Mouse (Mus musculus): ENCODE measurements around the gene Chmp2a. TPM values are rescaled to one million over a fixed set of nuclear protein-coding genes. Genes with fewer than 3 reads are reported as not detected.

Gene Chmp2a
- total and polyA plus RNA-seq, 3 experiments, result 100 to 180 TPM; not detected in 1

GRCm38 (mm10) chr7:13059536-13059935 lies 24.9 kb upstream of the Chmp2a start:
- no peak for TF ChIP-seq TCF12 (IDR thresholded peaks at IDR 0.05; ENCODE audit: low read depth, low read length)
- no peak for TF ChIP-seq GATA1 (IDR thresholded peaks at IDR 0.05; ENCODE audit: low read depth, low read length)
- no peak for TF ChIP-seq ZKSCAN1 (IDR thresholded peaks at IDR 0.05; ENCODE audit: low read depth, low read length)
- TF ChIP-seq MAZ (IDR thresholded peaks at IDR 0.05; ENCODE audit: low read depth, low read length), result no peak
- no peak for TF ChIP-seq JUND (IDR thresholded peaks at IDR 0.05; ENCODE audit: low read depth, low read length)
- no peak for TF ChIP-seq RCOR1 (IDR thresholded peaks at IDR 0.05; ENCODE audit: low read depth, low read length)
- no peak for TF ChIP-seq CTCF (IDR thresholded peaks at IDR 0.05 in 2 of 3, conservative IDR thresholded peaks at IDR 0.05 in 1 of 3; ENCODE audit: control insufficient read depth in 1 of 3, insufficient read depth in 1 of 3, low read depth in 2 of 3, low read length in 3 of 3, poor library complexity in 1 of 3, severe bottlenecking in 1 of 3)
- TF ChIP-seq MYC (IDR thresholded peaks at IDR 0.05; ENCODE audit: low read depth, low read length), result no peak
- no peak for TF ChIP-seq SIN3A (IDR thresholded peaks at IDR 0.05; ENCODE audit: low read length)
- Histone ChIP-seq H3K4me1 (ENCODE audit: control insufficient read depth in 1 of 2, insufficient read depth in 2 of 2, low read length in 2 of 2) (peaks cover 0 to 3% of the 10 kb centered on the region in 2 experiments; a peak in 2 of 4 replicates), H3K27me3 (ENCODE audit: control insufficient read depth in 1 of 2, insufficient read depth in 2 of 2, low read length in 2 of 2) (no peaks in the 10 kb centered on the region), H3K4me3 (ENCODE audit: control insufficient read depth in 1 of 2, insufficient read depth in 1 of 2, low read depth in 2 of 2, low read length in 2 of 2) (no peak overlapping the region), H3K27ac (ENCODE audit: control insufficient read depth, low read depth, low read length) (no peak overlapping the region), H3K9ac (ENCODE audit: control insufficient read depth, low read depth, low read length, poor library complexity, severe bottlenecking) (no peak overlapping the region), H3K9me3 (replicated peaks; ENCODE audit: insufficient read depth, low read length) (no peaks in the 10 kb centered on the region), H3K36me3 (ENCODE audit: control insufficient read depth in 1 of 2, insufficient read depth in 2 of 2, low read length in 2 of 2) (peaks cover 0 to 4% of the 10 kb centered on the region in 2 experiments; a peak in 1 of 4 replicates), H3K79me2 (ENCODE audit: control insufficient read depth, insufficient read depth, low read length, poor library complexity) (no peaks in the 10 kb centered on the region)
- no peak for DNase-seq (ENCODE audit: low read depth, low spot score)

GRCm38 (mm10) chr7:13056913-13057700 lies 22.5 kb upstream of the Chmp2a start:
- no peak overlapping the region for H3K9ac ChIP-seq (ENCODE audit: control insufficient read depth, low read depth, low read length, poor library complexity, severe bottlenecking)
- peaks cover 4 to 7% of the 10 kb centered on the region in 2 experiments; a peak in 3 of 4 replicates for H3K4me1 ChIP-seq (ENCODE audit: control insufficient read depth in 1 of 2, insufficient read depth in 2 of 2, low read length in 2 of 2)
- H3K9me3 ChIP-seq (replicated peaks; ENCODE audit: insufficient read depth, low read length), result no peaks in the 10 kb centered on the region
- no peak overlapping the region for H3K27ac ChIP-seq (ENCODE audit: control insufficient read depth, low read depth, low read length)
- no peaks in the 10 kb centered on the region; the same call in 1 of the 2 replicates for H3K79me2 ChIP-seq (ENCODE audit: control insufficient read depth, insufficient read depth, low read length, poor library complexity)
- H3K4me3 ChIP-seq (ENCODE audit: control insufficient read depth in 1 of 2, insufficient read depth in 1 of 2, low read depth in 2 of 2, low read length in 2 of 2), result no peak overlapping the region
- no peak for DNase-seq (ENCODE audit: low read depth, low spot score)
- TF ChIP-seq SMC3 (IDR thresholded peaks at IDR 0.05; ENCODE audit: low read depth, low read length) (peak; percentile 18; the same call in 1 of the 2 replicates), CTCF (IDR thresholded peaks at IDR 0.05 in 2 of 3, conservative IDR thresholded peaks at IDR 0.05 in 1 of 3; ENCODE audit: control insufficient read depth in 1 of 3, insufficient read depth in 1 of 3, low read depth in 2 of 3, low read length in 3 of 3, poor library complexity in 1 of 3, severe bottlenecking in 1 of 3) (peak; percentile 25 to 43 (median 30)), MAFK (IDR thresholded peaks at IDR 0.05; ENCODE audit: borderline replicate concordance, low read depth, low read length) (no peak), POLR2AphosphoS5 (IDR thresholded peaks at IDR 0.05; ENCODE audit: borderline replicate concordance, low read depth, low read length) (no peak), RAD21 (IDR thresholded peaks at IDR 0.05; ENCODE audit: low read depth, low read length) (peak; percentile 26), ZC3H11A (IDR thresholded peaks at IDR 0.05; ENCODE audit: low read depth, low read length) (peak; percentile 7; the same call in 1 of the 2 replicates), POLR2A (IDR thresholded peaks at IDR 0.05; ENCODE audit: control insufficient read depth in 1 of 2, insufficient read depth in 1 of 2, low read depth in 1 of 2, low read length in 2 of 2, poor library complexity in 1 of 2) (no peak)
- peaks cover 0 to 4% of the 10 kb centered on the region in 2 experiments; a peak in 1 of 4 replicates for H3K36me3 ChIP-seq (ENCODE audit: control insufficient read depth in 1 of 2, insufficient read depth in 2 of 2, low read length in 2 of 2)
- no peaks in the 10 kb centered on the region for H3K27me3 ChIP-seq (ENCODE audit: control insufficient read depth in 1 of 2, insufficient read depth in 2 of 2, low read length in 2 of 2)

Data from MEL (cell line).